26 mouse cellular contexts compared by ENCODE assay signal in genomic region chr8:128525912-128526311, GRCm38 (mm10).
"Had no signal": no experiment of that assay in that cellular context is flagged by ENCODE, and none has a peak within 500 bp of the region (broad histone marks: within the 10 kb centered on the region; RNA-seq: fewer than 3 reads in every experiment).

No protein-coding gene starts in this region.

- H3K36me3 ChIP-seq: embryonic facial prominence, embryonic 10.5 days; embryonic facial prominence, embryonic 12.5 days; embryonic facial prominence, embryonic 13.5 days; embryonic facial prominence, embryonic 15.5 days; forebrain, embryonic 10.5 days; forebrain, embryonic 12.5 days; forebrain, embryonic 15.5 days had no signal

- H3K9ac ChIP-seq: embryonic facial prominence, embryonic 12.5 days; embryonic facial prominence, embryonic 13.5 days; embryonic facial prominence, embryonic 15.5 days; forebrain, embryonic 12.5 days; forebrain, embryonic 13.5 days; forebrain, embryonic 15.5 days; forebrain, postnatal 0 days had no signal

- ATAC-seq: forebrain, embryonic 13.5 days; forebrain, embryonic 14.5 days; forebrain, embryonic 15.5 days; forebrain, embryonic 16.5 days; forebrain, postnatal 0 days had no signal

- DNase-seq: cerebellum, adult 9-10 months; cerebellum, adult 9-11 months; cerebellum, postnatal 10 days; cerebellum, postnatal 14 days; cerebellum, postnatal 25 days; cerebellum, postnatal 36 days; embryo, embryonic 11 days; forebrain, postnatal 0 days; gastrocnemius, adult 2 months; gastrocnemius, postnatal 10 days; gastrocnemius, postnatal 14 days; gastrocnemius, postnatal 25 days; gastrocnemius, postnatal 36 days; heart, adult 18-20 months; heart, adult 2 months had no signal

- H3K9me3 ChIP-seq: embryonic facial prominence, embryonic 10.5 days; embryonic facial prominence, embryonic 12.5 days; embryonic facial prominence, embryonic 13.5 days; embryonic facial prominence, embryonic 15.5 days; forebrain, embryonic 10.5 days; forebrain, embryonic 12.5 days; forebrain, embryonic 13.5 days; forebrain, embryonic 15.5 days had no signal

- H3K4me2 ChIP-seq: embryonic facial prominence, embryonic 12.5 days; embryonic facial prominence, embryonic 13.5 days; embryonic facial prominence, embryonic 15.5 days; forebrain, embryonic 12.5 days; forebrain, embryonic 13.5 days; forebrain, embryonic 15.5 days had no signal

- H3K4me3 ChIP-seq: embryonic facial prominence, embryonic 10.5 days; embryonic facial prominence, embryonic 12.5 days; embryonic facial prominence, embryonic 13.5 days; embryonic facial prominence, embryonic 15.5 days; erythroblast, embryonic 14.5 days; forebrain, embryonic 10.5 days; forebrain, embryonic 12.5 days; forebrain, embryonic 13.5 days; forebrain, embryonic 15.5 days; gastrocnemius, adult 2 months; heart, adult 2 months had no signal

- H3K27ac ChIP-seq: embryonic facial prominence, embryonic 10.5 days; embryonic facial prominence, embryonic 12.5 days; embryonic facial prominence, embryonic 13.5 days; embryonic facial prominence, embryonic 15.5 days; forebrain, embryonic 10.5 days; forebrain, embryonic 12.5 days; forebrain, embryonic 13.5 days; forebrain, embryonic 15.5 days; gastrocnemius, adult 2 months; heart, adult 2 months had no signal

- H3K4me1 ChIP-seq: embryonic facial prominence, embryonic 12.5 days; embryonic facial prominence, embryonic 15.5 days had no signal

- H3K27me3 ChIP-seq: embryonic facial prominence, embryonic 12.5 days; embryonic facial prominence, embryonic 13.5 days; embryonic facial prominence, embryonic 15.5 days; forebrain, embryonic 13.5 days; forebrain, embryonic 15.5 days had no signal
